Mouse (Mus musculus): ENCODE data around the gene Lrg1. TPM values are rescaled to one million over a fixed set of nuclear protein-coding genes. Genes with fewer than 3 reads are reported as not detected.

Lrg1 gene
- polyA plus RNA-seq, 1 experiment from 2014 or later, result 0.17 TPM

DNA sequence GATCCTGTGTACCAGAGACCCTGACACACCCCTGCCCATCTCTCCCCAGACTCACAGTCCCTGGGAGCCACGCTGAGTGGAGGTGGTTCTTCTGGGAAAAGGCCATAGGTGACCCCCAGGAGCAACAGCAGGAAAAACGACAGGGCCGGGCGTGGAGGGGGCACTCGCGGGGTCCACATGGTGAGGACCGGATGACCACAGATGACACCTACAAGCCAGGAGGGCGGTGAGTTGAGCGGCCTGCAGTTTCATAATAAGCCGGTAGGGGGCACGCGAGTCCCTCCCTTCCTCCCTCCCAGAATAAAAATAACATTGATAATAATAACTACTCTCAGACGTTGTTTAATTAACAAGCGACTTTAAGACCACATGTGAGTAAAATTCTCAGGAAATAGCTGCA lies 10.9 kb upstream of the Lrg1 start:
- 0 out of 2 replicates have a peak, but pooled peaks have one; percentile 7 for ATAC-seq (replicated peaks; ENCODE audit: low FRiP score)

DNA sequence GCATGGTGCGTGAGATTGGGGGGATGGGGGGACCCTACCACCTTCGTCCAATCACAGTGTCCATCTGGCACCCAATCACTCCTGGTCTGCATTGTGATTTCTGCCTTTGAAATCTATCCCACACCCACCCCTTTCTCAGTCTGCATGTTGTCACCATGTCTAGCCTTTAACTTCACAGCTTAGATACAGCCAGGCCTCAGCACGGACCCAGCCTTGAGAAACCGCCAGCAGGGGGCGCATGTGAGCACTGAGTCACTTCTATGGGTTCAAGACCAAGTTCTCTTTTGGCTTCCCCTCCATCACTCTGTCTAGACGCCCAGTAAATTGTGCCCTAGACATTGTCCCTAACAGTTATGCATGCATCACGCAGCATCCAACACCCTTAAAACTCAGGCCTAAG lies 10.0 kb upstream of the Lrg1 start:
- ATAC-seq (replicated peaks; ENCODE audit: low FRiP score) (no peak), DNase-seq (ENCODE audit: low spot score) (peak; percentile 86)
- no peak overlapping the region for H3K4me3 ChIP-seq (ENCODE audit: low read depth, low read length)
- no peak overlapping the region for H3K4me2 ChIP-seq (ENCODE audit: low read depth, low read length, severe bottlenecking)
- H3K4me1 ChIP-seq (replicated peaks; ENCODE audit: control insufficient read depth, insufficient read depth, low read length), result peaks cover 2% of the 10 kb centered on the region; the same call in 1 of the 2 replicates
- no peaks in the 10 kb centered on the region; the same call in 1 of the 2 replicates for H3K27me3 ChIP-seq (ENCODE audit: control insufficient read depth, insufficient read depth, low read length)
- no peak overlapping the region for H3K27ac ChIP-seq (ENCODE audit: low read depth, low read length)
- H3K9ac ChIP-seq (ENCODE audit: low read length), result no peak overlapping the region
- H3K9me3 ChIP-seq (ENCODE audit: control insufficient read depth, low read length), result no peaks in the 10 kb centered on the region
- 40% methylated on average over 7 of the region's 7 CpGs for WGBS
- H3K36me3 ChIP-seq (ENCODE audit: control insufficient read depth, insufficient read depth, low read length), result no peaks in the 10 kb centered on the region; the same call in 1 of the 2 replicates

More for the DNA sequence above, 10.9 kb upstream of the Lrg1 start:
- H3K4me3 ChIP-seq (ENCODE audit: low read depth, low read length), result no peak overlapping the region
- no peaks in the 10 kb centered on the region; the same call in 1 of the 2 replicates for H3K27me3 ChIP-seq (ENCODE audit: control insufficient read depth, insufficient read depth, low read length)
- peaks cover 2% of the 10 kb centered on the region; the same call in 1 of the 2 replicates for H3K4me1 ChIP-seq (replicated peaks; ENCODE audit: control insufficient read depth, insufficient read depth, low read length)
- 4% methylated on average over 14 of the region's 14 CpGs for WGBS
- no peak overlapping the region for H3K4me2 ChIP-seq (ENCODE audit: low read depth, low read length, severe bottlenecking)
- H3K27ac ChIP-seq (ENCODE audit: low read depth, low read length), result no peak overlapping the region
- no peaks in the 10 kb centered on the region; the same call in 1 of the 2 replicates for H3K36me3 ChIP-seq (ENCODE audit: control insufficient read depth, insufficient read depth, low read length)
- DNase-seq (ENCODE audit: low spot score), result peak; percentile 77
- H3K9me3 ChIP-seq (ENCODE audit: control insufficient read depth, low read length), result no peaks in the 10 kb centered on the region
- no peak overlapping the region for H3K9ac ChIP-seq (ENCODE audit: low read length)

DNA sequence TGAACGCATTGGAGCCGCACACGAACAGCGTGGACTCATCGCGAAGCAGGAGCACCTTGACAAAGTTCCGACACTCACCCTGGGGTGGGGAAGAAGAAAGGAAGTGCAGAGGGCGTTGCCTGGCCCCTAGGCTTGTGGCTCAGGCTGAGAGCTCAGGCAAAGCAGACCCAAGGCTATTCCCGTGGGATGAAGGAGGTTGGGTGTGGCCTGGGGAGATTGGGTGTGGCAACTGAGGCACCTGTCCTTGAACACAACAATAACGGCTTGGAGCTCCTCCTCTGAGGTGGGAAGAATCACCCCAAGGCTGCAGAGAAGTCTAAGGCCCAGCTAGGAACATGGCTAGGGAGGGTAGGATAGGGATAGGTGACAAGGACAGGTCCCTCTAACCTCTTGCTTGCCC lies 9.3 kb upstream of the Lrg1 start:
- H3K9me3 ChIP-seq (ENCODE audit: control insufficient read depth, low read length), result no peaks in the 10 kb centered on the region
- 93% methylated on average over 10 of the region's 10 CpGs for WGBS

DNA sequence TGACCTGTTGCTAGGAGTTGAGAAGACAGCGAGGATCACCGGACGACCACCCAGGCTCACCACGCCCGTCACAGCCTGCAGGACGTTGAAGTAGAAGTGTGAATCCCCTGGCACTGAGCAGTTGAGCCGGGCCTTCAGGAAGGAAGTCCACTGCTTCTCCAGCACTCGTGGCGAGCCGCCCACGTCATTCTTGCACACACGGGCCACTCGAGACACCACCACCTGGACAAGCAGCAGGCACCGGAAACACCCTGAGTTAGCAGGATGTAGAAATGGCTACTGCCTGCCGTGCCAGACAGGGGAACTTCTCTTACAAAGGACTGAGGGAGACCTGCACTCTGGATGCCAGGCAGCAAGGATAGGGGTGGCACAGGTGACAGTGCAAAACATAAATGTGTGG lies 6.4 kb upstream of the Lrg1 start:
- H3K36me3 ChIP-seq (ENCODE audit: control insufficient read depth, insufficient read depth, low read length), result no peaks in the 10 kb centered on the region; the same call in 1 of the 2 replicates
- no peak for DNase-seq (ENCODE audit: low spot score)
- 89% methylated on average over 15 of the region's 15 CpGs for WGBS

More for the DNA sequence above, 9.3 kb upstream of the Lrg1 start:
- no peak overlapping the region for H3K9ac ChIP-seq (ENCODE audit: low read length)
- ATAC-seq (replicated peaks; ENCODE audit: low FRiP score) (no peak), DNase-seq (ENCODE audit: low spot score) (no peak)
- H3K27me3 ChIP-seq (ENCODE audit: control insufficient read depth, insufficient read depth, low read length), result no peaks in the 10 kb centered on the region; the same call in 1 of the 2 replicates
- no peak overlapping the region for H3K27ac ChIP-seq (ENCODE audit: low read depth, low read length)
- H3K4me1 ChIP-seq (replicated peaks; ENCODE audit: control insufficient read depth, insufficient read depth, low read length), result peaks cover 2% of the 10 kb centered on the region; the same call in 1 of the 2 replicates
- no peak overlapping the region for H3K4me3 ChIP-seq (ENCODE audit: low read depth, low read length)
- no peaks in the 10 kb centered on the region; the same call in 1 of the 2 replicates for H3K36me3 ChIP-seq (ENCODE audit: control insufficient read depth, insufficient read depth, low read length)
- H3K4me2 ChIP-seq (ENCODE audit: low read depth, low read length, severe bottlenecking), result no peak overlapping the region

DNA sequence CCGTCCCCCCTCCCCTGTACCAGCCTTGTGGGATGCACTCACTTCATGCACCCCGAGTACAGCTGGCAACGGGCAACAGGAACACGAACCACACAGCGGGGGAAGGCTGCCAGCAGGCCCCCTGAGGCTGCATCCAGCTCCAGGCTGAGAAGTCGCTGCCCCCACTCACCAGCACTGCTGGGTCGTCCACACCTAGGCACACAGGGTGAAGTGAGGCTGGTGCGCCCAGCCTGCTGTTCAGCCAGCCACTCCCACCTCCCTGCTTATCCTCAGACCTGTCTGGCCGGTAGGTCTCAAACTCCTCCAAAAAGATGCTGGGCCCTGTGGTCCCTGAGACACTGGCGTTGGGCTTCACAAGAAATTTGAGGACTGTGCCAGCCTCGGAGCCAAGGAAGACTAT lies 4.4 kb upstream of the Lrg1 start:
- H3K4me3 ChIP-seq (ENCODE audit: low read depth, low read length), result no peak overlapping the region
- no peaks in the 10 kb centered on the region; the same call in 1 of the 2 replicates for H3K36me3 ChIP-seq (ENCODE audit: control insufficient read depth, insufficient read depth, low read length)
- no peak for DNase-seq (ENCODE audit: low spot score)
- peaks cover 31% of the 10 kb centered on the region for H3K27me3 ChIP-seq (ENCODE audit: control insufficient read depth, insufficient read depth, low read length)
- no peak for ATAC-seq (replicated peaks; ENCODE audit: low FRiP score)
- no peak overlapping the region for H3K4me2 ChIP-seq (ENCODE audit: low read depth, low read length, severe bottlenecking)
- peaks cover 5% of the 10 kb centered on the region for H3K4me1 ChIP-seq (replicated peaks; ENCODE audit: control insufficient read depth, insufficient read depth, low read length)
- WGBS, result 81% methylated on average over 11 of the region's 11 CpGs
- no peak overlapping the region for H3K9ac ChIP-seq (ENCODE audit: low read length)
- H3K9me3 ChIP-seq (ENCODE audit: control insufficient read depth, low read length), result peaks cover 10% of the 10 kb centered on the region
- H3K27ac ChIP-seq (ENCODE audit: low read depth, low read length), result no peak overlapping the region

More for the DNA sequence above, 6.4 kb upstream of the Lrg1 start:
- no peak for ATAC-seq (replicated peaks; ENCODE audit: low FRiP score)
- no peak overlapping the region for H3K9ac ChIP-seq (ENCODE audit: low read length)
- peaks cover 20% of the 10 kb centered on the region for H3K27me3 ChIP-seq (ENCODE audit: control insufficient read depth, insufficient read depth, low read length)
- H3K9me3 ChIP-seq (ENCODE audit: control insufficient read depth, low read length), result no peaks in the 10 kb centered on the region
- H3K27ac ChIP-seq (ENCODE audit: low read depth, low read length), result no peak overlapping the region
- H3K4me1 ChIP-seq (replicated peaks; ENCODE audit: control insufficient read depth, insufficient read depth, low read length), result peaks cover 5% of the 10 kb centered on the region
- no peak overlapping the region for H3K4me2 ChIP-seq (ENCODE audit: low read depth, low read length, severe bottlenecking)
- H3K4me3 ChIP-seq (ENCODE audit: low read depth, low read length), result no peak overlapping the region

DNA sequence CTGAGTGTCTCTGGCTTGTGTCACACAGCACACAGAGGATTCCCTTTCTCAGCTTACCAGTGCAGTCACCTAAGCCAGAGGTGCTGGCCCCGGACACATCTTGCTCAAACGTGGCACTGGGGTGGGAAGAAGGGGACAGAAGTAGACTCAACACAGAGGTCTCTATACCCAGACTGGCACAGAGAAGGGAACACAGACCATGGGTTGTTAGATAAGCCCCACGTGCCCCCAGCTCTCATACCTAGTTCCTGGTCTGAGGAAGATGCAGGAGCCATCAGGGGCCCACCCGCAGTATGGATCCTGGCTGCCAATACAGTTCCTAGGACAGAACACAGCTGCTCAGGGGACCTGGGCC lies 3.5 kb upstream of the Lrg1 start:
- 86% methylated on average over 4 of the region's 4 CpGs for WGBS
- Histone ChIP-seq H3K27me3 (ENCODE audit: control insufficient read depth, insufficient read depth, low read length) (peaks cover 40% of the 10 kb centered on the region), H3K9ac (ENCODE audit: low read length) (no peak overlapping the region), H3K4me3 (ENCODE audit: low read depth, low read length) (no peak overlapping the region), H3K36me3 (ENCODE audit: control insufficient read depth, insufficient read depth, low read length) (no peaks in the 10 kb centered on the region; the same call in 1 of the 2 replicates), H3K27ac (ENCODE audit: low read depth, low read length) (no peak overlapping the region), H3K4me2 (ENCODE audit: low read depth, low read length, severe bottlenecking) (no peak overlapping the region), H3K9me3 (ENCODE audit: control insufficient read depth, low read length) (peaks cover 10% of the 10 kb centered on the region), H3K4me1 (replicated peaks; ENCODE audit: control insufficient read depth, insufficient read depth, low read length) (peaks cover 5% of the 10 kb centered on the region)
- no peak for DNase-seq (ENCODE audit: low spot score)
- 0 out of 2 replicates have a peak, but pooled peaks have one; percentile 37 for ATAC-seq (replicated peaks; ENCODE audit: low FRiP score)

DNA sequence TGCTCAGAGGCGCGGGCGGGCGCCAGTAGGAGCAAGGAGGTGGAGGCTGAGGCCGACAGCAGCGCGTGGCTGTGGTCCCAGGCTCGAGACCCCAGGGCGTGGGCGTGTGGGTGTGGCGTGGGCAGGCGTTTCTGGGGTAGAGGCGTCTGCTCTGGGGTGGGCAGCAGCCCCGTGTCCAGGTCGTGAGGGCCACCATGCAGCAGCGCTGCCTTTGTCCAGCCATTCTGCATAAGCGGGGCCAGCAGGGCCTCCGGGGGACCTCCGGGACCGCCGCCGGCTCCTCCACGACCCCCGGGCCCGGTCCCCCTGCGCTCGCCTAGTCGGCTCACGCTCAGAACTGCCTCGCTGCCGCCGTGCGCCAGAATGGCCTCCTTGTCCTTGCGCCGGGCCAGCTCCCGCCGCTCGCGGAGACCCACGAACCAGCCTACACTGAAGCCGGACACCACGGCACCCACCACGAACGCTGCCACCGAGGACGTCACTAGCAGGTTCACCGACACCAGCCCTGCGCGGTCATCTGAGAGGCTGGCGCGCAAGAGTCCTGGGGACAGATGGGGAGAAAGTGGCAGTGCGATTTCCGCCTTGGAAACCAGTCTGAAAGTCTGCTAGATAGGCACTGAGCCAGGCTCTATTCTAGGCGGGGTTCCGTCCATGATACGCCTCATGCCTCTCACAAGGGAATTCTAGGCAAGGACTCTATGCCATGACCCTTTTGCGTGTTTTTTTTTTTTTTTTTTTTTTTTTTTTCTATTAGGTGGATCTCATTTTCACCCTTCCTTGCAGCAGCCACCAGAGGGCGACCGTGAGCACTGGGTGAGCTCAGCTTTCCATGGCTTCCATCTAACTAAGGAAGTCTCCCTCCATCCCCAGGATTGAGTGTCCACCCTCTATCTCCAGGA lies 2.8 kb upstream of the Lrg1 start:
- peak overlapping the region; percentile 29 for H3K4me3 ChIP-seq (ENCODE audit: low read depth, low read length)
- DNase-seq (ENCODE audit: low spot score), result peak; percentile 84
- H3K9ac ChIP-seq (ENCODE audit: low read length), result peak overlapping the region; percentile 43
- H3K9me3 ChIP-seq (ENCODE audit: control insufficient read depth, low read length), result peaks cover 10% of the 10 kb centered on the region
- H3K36me3 ChIP-seq (ENCODE audit: control insufficient read depth, insufficient read depth, low read length), result no peaks in the 10 kb centered on the region; the same call in 1 of the 2 replicates
- H3K4me1 ChIP-seq (replicated peaks; ENCODE audit: control insufficient read depth, insufficient read depth, low read length), result peaks cover 5% of the 10 kb centered on the region
- H3K4me2 ChIP-seq (ENCODE audit: low read depth, low read length, severe bottlenecking), result peak overlapping the region; percentile 62
- ATAC-seq (replicated peaks; ENCODE audit: low FRiP score), result peak; percentile 34; the same call in 1 of the 2 replicates
- H3K27me3 ChIP-seq (ENCODE audit: control insufficient read depth, insufficient read depth, low read length), result peaks cover 46% of the 10 kb centered on the region
- no peak overlapping the region for H3K27ac ChIP-seq (ENCODE audit: low read depth, low read length)
- WGBS, result 10% methylated on average over 58 of the region's 59 CpGs

DNA sequence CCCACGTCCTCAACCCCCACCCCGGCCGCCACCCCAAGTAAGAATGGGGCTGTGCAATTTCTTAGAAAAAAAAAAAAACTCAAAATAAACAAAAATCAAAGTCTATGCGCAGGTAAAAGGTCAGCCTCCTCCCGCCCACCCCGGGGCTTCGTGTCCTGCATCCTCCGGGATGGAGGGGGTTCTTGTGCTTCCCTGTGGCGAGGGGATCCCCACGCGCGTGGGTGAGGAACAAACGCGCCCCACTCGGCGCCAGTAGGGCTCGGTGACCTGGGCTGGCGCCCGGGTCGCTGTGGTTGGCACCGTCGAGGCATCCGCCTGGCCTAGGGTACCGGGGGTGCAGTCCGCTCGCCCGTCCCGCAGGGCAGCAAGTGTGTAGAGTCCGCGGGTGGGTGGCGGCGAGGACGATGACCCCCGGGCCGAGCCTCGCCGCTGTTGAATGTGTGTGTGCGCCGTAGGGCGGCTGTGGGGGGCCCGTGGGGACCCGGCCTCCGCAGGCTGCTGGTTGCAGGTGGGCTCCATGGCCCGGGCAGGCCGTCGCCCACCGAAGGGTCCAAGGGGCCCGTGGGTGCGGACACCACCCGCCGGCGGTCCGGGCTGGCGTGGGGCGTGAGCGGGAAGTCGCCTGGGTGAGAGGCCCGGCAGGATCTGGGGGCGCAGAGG lies 2.0 kb upstream of the Lrg1 start:
- DNase-seq (ENCODE audit: low spot score) (no peak), ATAC-seq (replicated peaks; ENCODE audit: low FRiP score) (0 out of 2 replicates have a peak, but pooled peaks have one; percentile 10)
- WGBS, result 45% methylated on average over 59 of the region's 59 CpGs
- Histone ChIP-seq H3K4me1 (replicated peaks; ENCODE audit: control insufficient read depth, insufficient read depth, low read length) (peaks cover 5% of the 10 kb centered on the region), H3K4me2 (ENCODE audit: low read depth, low read length, severe bottlenecking) (peak overlapping the region; percentile 62), H3K36me3 (ENCODE audit: control insufficient read depth, insufficient read depth, low read length) (no peaks in the 10 kb centered on the region; the same call in 1 of the 2 replicates), H3K9ac (ENCODE audit: low read length) (peak overlapping the region; percentile 43; the same call in 1 of the 2 replicates), H3K27me3 (ENCODE audit: control insufficient read depth, insufficient read depth, low read length) (peaks cover 54% of the 10 kb centered on the region), H3K4me3 (ENCODE audit: low read depth, low read length) (peak overlapping the region; percentile 29), H3K27ac (ENCODE audit: low read depth, low read length) (no peak overlapping the region), H3K9me3 (ENCODE audit: control insufficient read depth, low read length) (peaks cover 10% of the 10 kb centered on the region)

All from forebrain, embryonic 11.5 days (tissue).